Mouse (Mus musculus): Measurements from ENCODE around the gene Tmem255b. TPM values are rescaled to one million over a fixed set of nuclear protein-coding genes. Genes with fewer than 3 reads are reported as not detected.
A peak's percentile ranks its signal among the peaks of the same experiment; 100 is the strongest.

Tmem255b gene
- total and polyA plus RNA-seq, 2 experiments from 2014 or later: 4.3 to 5.9 TPM

- 80% methylated on average over 3 of the region's 3 CpGs for WGBS
- Histone ChIP-seq H3K9ac (replicated peaks; ENCODE audit: low read length) (no peak overlapping the region), H3K4me1 (ENCODE audit: insufficient read depth, low read length) (peaks cover 22% of the 10 kb centered on the region), H3K36me3 (ENCODE audit: insufficient read depth, low read length) (peaks cover 1% of the 10 kb centered on the region; the same call in 1 of the 2 replicates), H3K4me2 (ENCODE audit: low read depth, low read length) (no peak overlapping the region), H3K27me3 (ENCODE audit: insufficient read depth, low read length) (no peaks in the 10 kb centered on the region), H3K27ac (no peak overlapping the region), H3K4me3 (ENCODE audit: low read length) (no peak overlapping the region), H3K9me3 (ENCODE audit: low read length) (no peaks in the 10 kb centered on the region)
- ATAC-seq: no peak
- TF ChIP-seq CTCF (IDR thresholded peaks at IDR 0.05; ENCODE audit: low read depth): no peak
- DNase-seq (ENCODE audit: low spot score): no peak
Observed at GRCm38 (mm10) chr8:13489351-13489750, 54.4 kb downstream of the Tmem255b start.

- Histone ChIP-seq H3K9me3 (ENCODE audit: low read length) (no peaks in the 10 kb centered on the region), H3K27ac (no peak overlapping the region), H3K4me2 (ENCODE audit: low read depth, low read length) (no peak overlapping the region), H3K9ac (replicated peaks; ENCODE audit: low read length) (no peak overlapping the region), H3K27me3 (ENCODE audit: insufficient read depth, low read length) (no peaks in the 10 kb centered on the region), H3K4me1 (ENCODE audit: insufficient read depth, low read length) (peaks cover 22% of the 10 kb centered on the region), H3K36me3 (ENCODE audit: insufficient read depth, low read length) (no peaks in the 10 kb centered on the region), H3K4me3 (ENCODE audit: low read length) (no peak overlapping the region)
- 26% methylated on average over 13 of the region's 13 CpGs for WGBS
- ATAC-seq: no peak
- TF ChIP-seq CTCF (IDR thresholded peaks at IDR 0.05; ENCODE audit: low read depth): no peak
- DNase-seq (ENCODE audit: low spot score): peak; percentile 25
Observed at GRCm38 (mm10) chr8:13489986-13490910, 55.3 kb downstream of the Tmem255b start.

- 86% methylated on average over 14 of the region's 14 CpGs for WGBS
- no peak overlapping the region for H3K27ac ChIP-seq
- H3K36me3 ChIP-seq (ENCODE audit: insufficient read depth, low read length): no peaks in the 10 kb centered on the region
- H3K9me3 ChIP-seq (ENCODE audit: low read length): no peaks in the 10 kb centered on the region
- H3K27me3 ChIP-seq (ENCODE audit: insufficient read depth, low read length): no peaks in the 10 kb centered on the region
- TF ChIP-seq CTCF (IDR thresholded peaks at IDR 0.05; ENCODE audit: low read depth): no peak
- no peak for ATAC-seq
- no peak for DNase-seq (ENCODE audit: low spot score)
- H3K4me1 ChIP-seq (ENCODE audit: insufficient read depth, low read length): peaks cover 22% of the 10 kb centered on the region
- no peak overlapping the region for H3K9ac ChIP-seq (replicated peaks; ENCODE audit: low read length)
- H3K4me2 ChIP-seq (ENCODE audit: low read depth, low read length): no peak overlapping the region
- no peak overlapping the region for H3K4me3 ChIP-seq (ENCODE audit: low read length)
Observed at GRCm38 (mm10) chr8:13491491-13492010, 56.6 kb downstream of the Tmem255b start.

DNA sequence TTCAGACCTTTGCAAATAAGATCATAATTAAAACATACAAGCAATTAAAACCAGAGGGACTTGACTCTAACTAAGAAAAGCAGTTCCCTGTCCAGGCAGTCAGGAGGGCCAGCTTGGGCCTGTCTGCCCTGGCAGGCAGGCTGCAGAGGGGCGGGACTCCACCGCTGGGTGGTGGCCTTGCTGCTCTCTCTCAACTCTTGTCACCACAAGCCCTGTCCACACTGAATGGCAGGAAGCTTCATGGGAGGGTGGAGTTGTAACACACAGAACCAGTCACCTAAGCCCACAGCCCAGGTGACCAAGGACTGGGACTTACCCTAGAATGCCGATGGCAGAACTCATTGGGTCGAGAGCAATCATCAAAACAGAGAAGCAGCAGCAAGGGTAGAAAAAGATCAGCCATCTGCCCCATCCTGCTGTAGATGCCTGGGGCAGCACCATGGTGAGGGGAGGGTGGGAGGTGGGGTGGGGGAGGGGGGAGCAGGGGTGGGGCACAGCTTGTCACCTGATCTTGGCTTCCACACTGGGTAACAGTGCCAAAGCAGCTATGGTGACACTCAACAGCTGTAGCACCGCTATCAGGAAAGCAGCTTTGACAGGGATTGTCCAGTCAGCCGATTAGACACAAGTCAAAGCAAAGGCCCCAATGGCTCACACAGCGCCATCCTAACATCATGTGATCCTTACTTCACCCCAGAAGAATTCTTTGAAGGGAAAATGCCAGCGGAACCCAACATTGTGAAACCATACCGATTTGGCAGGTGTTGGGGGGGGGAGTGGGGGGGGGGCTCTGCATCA is 57.4 kb downstream of the Tmem255b start:
- no peaks in the 10 kb centered on the region for H3K36me3 ChIP-seq (ENCODE audit: insufficient read depth, low read length)
- H3K27me3 ChIP-seq (ENCODE audit: insufficient read depth, low read length): no peaks in the 10 kb centered on the region
- no peak overlapping the region for H3K9ac ChIP-seq (replicated peaks; ENCODE audit: low read length)
- TF ChIP-seq CTCF (IDR thresholded peaks at IDR 0.05; ENCODE audit: low read depth): no peak
- H3K27ac ChIP-seq: no peak overlapping the region
- ATAC-seq (0 out of 2 replicates have a peak, but pooled peaks have one; percentile 13), DNase-seq (ENCODE audit: low spot score) (peak; percentile 29)
- H3K4me1 ChIP-seq (ENCODE audit: insufficient read depth, low read length): peaks cover 22% of the 10 kb centered on the region
- WGBS: 44% methylated on average over 7 of the region's 9 CpGs
- H3K4me2 ChIP-seq (ENCODE audit: low read depth, low read length): peak overlapping the region; percentile 78
- H3K9me3 ChIP-seq (ENCODE audit: low read length): no peaks in the 10 kb centered on the region
- no peak overlapping the region; the same call in 1 of the 2 replicates for H3K4me3 ChIP-seq (ENCODE audit: low read length)

DNA sequence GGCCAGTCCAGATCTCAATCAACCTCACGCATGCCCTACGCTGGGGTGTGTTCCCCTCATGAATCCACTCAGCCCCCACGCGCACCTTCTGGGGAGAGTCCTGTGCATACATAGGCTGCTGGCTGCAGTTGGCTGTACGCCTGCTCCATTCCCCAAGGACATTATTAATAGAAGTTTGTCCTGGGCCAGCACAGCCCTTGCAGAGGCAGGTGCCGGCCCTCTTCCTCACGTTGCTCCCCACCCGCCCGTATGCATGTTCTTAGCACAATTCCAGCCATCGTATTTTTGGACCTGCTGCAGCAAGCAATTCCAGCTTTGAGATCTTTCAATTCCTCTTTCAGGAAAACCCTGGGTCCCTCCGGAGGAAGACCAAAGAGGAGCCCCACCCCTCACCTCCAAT is 58.0 kb downstream of the Tmem255b start:
- Histone ChIP-seq H3K27ac (no peak overlapping the region), H3K27me3 (ENCODE audit: insufficient read depth, low read length) (no peaks in the 10 kb centered on the region), H3K9me3 (ENCODE audit: low read length) (no peaks in the 10 kb centered on the region), H3K4me3 (ENCODE audit: low read length) (peak overlapping the region; percentile 68), H3K36me3 (ENCODE audit: insufficient read depth, low read length) (no peaks in the 10 kb centered on the region), H3K4me2 (ENCODE audit: low read depth, low read length) (peak overlapping the region; percentile 78), H3K4me1 (ENCODE audit: insufficient read depth, low read length) (peaks cover 22% of the 10 kb centered on the region), H3K9ac (replicated peaks; ENCODE audit: low read length) (0 out of 2 replicates have a peak overlapping the region, but pooled peaks have one; percentile 77)
- ATAC-seq (no peak), DNase-seq (ENCODE audit: low spot score) (no peak)
- no peak for TF ChIP-seq CTCF (IDR thresholded peaks at IDR 0.05; ENCODE audit: low read depth)
- 46% methylated on average over 11 of the region's 11 CpGs for WGBS

- no peaks in the 10 kb centered on the region for H3K36me3 ChIP-seq (ENCODE audit: insufficient read depth, low read length)
- TF ChIP-seq CTCF (IDR thresholded peaks at IDR 0.05; ENCODE audit: low read depth): no peak
- WGBS: 2% methylated on average over 58 of the region's 64 CpGs
- H3K27ac ChIP-seq: peak within 1 kb of the TSS; percentile 80
- no peaks in the 10 kb centered on the region for H3K9me3 ChIP-seq (ENCODE audit: low read length)
- peak within 1 kb of the TSS; percentile 78 for H3K4me2 ChIP-seq (ENCODE audit: low read depth, low read length)
- H3K4me1 ChIP-seq (ENCODE audit: insufficient read depth, low read length): peaks cover 22% of the 10 kb centered on the region
- DNase-seq (ENCODE audit: low spot score): peak; percentile 76
- peak; percentile 76 for ATAC-seq
- H3K4me3 ChIP-seq (ENCODE audit: low read length): peak within 1 kb of the TSS; percentile 68
- peak within 1 kb of the TSS; percentile 77 for H3K9ac ChIP-seq (replicated peaks; ENCODE audit: low read length)
- no peaks in the 10 kb centered on the region for H3K27me3 ChIP-seq (ENCODE audit: insufficient read depth, low read length)
Observed at GRCm38 (mm10) chr8:13493858-13494631, 59.1 kb downstream of the Tmem255b start, which contains the start of gene Gas6. Gene Gas6 (minus strand): TSS chr8:13494490.
